Mouse (Mus musculus): ENCODE measurements around the gene Ash1l.

The Ash1l gene

DNA sequence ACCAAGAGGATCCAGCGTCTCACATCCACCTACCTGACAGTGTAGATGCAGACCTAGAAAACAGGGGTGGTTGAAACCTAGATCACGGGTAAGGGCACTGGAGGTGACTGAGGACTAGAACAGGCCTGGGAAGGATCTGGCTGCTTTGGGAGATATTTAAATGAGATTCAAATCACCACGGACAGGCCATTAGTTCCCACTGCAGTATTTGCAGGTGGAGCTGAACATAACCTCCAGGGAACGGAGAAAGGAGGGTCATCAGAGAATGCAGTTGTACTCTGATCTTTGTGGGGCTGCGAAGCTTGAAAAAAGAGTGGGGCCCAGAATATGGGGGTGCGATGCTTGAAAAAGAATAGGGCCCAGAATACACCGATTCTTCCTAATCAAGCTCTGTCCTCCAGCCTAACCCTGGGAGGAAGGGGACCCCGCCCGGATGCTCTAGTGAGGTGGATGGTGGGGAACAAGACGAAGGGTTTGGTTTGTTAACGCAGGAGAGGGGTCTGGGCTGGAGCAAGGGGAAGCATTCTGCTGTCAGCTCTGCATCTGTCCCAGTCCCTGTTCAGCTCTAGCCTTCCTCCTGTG is 142.2 kb downstream of the Ash1l start:
- no peak for DNase-seq

GRCm38 (mm10) chr3:89093175-89093574 is 142.8 kb downstream of the Ash1l start, which contains the start of gene Rusc1:
Rusc1 (minus strand) TSS chr3:89093311.
- peak; percentile 93 for DNase-seq

GRCm38 (mm10) chr3:89094021-89094420 is 143.6 kb downstream of the Ash1l start:
- DNase-seq, result no peak

DNA sequence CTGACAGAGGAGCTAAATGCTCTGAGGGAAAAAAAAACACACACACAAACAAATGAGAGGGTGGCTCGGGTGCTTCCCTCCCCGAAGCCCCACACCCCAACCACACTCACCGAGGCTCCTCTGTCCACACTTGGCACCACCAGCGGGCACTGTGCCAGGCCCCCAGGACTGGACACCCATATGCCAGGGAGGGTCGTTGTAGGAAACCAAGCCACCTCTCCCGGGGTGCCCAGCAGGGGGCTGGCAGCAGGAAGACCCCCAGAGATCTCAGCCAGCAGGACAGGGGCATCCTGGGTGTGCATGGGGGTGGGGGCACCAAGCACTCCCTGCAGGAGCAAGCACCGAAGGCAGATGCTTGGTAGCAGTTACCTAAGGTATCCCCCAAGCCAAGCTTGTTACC is 150.4 kb downstream of the Ash1l start, which contains the start of gene Gm43738:
Gene Gm43738 (minus strand): TSS at position 289 of the 400 bp plus-strand sequence.
- DNase-seq, result no peak

DNA sequence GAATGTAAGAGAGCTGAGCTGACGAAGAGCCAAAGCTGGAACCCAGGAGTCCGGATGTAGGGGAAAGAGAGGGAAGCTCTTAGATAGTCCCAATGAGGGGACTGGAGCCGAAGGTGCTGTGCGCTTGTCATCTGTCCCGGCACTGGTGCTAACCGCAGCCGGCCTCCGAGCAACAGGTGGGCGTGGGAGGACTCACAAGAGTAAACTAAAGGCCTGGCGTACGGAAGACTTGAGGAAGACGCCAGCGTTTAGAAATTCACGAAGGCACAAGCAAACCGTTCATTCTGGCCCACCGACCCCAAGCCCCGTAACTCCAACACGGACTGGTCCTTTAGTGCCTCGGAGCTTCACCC is 151.0 kb downstream of the Ash1l start:
- DNase-seq, result no peak

GRCm38 (mm10) chr3:89101812-89102494 is 151.5 kb downstream of the Ash1l start, which contains the start of gene Fdps:
Fdps (minus strand) TSS chr3:89101959.
- peak; percentile 94 for DNase-seq

DNA sequence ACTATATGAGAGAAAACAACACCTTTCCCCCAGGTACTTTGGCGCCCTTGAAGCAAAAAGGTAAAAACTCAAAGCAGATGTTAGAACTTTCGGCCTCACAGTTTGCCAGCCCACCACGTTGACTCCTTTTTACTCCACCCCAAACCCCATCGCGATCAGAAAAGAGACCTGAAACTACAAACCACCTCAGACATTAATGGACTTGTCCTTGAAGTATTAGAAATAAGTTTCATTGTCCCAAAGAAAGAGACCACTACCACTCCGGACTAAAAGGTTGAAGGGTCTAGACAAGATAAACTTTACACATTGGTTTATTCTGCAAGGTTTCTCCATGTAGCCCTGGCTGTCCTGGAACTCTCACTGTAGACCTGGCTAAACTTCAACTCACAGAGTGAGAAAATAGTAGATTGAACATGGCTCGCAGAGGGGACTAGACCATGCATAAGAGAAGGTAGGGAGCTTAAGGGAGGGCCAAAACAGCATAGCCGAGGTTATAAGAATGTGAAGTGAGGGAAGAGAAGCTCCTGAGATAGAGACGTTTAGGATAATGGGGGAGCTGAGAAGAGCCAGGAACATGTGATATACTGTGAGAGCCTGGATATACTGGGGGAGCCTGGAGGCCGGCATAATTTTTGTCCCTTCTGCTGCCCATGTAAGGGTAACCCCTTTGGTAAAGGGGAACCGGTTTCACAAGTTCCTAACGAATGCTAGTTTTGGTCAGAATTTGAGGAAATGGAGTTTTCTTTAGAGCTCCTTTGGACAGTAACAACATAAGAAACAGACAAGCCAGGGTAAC is 152.3 kb downstream of the Ash1l start:
- DNase-seq, result no peak

DNA sequence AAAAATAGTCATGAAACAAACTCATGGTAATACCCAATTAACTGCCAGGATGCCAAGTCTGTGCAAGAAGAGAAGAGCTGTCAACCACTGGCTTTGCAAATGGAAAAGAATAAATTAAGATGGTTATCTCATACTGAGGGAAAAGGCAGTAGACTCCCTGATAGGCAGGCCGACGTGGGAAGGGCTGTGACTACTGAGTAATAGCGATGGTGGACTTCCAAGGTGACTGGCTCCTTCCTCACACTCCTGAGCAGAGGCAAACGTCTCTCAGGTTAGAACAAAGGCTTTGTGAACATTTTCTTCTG is 152.8 kb downstream of the Ash1l start:
- no peak for DNase-seq

- no peak for DNase-seq
Observed at GRCm38 (mm10) chr3:89106881-89107280, 156.5 kb downstream of the Ash1l start.

GRCm38 (mm10) chr3:89107545-89107944 is 157.1 kb downstream of the Ash1l start:
- DNase-seq, result no peak

DNA sequence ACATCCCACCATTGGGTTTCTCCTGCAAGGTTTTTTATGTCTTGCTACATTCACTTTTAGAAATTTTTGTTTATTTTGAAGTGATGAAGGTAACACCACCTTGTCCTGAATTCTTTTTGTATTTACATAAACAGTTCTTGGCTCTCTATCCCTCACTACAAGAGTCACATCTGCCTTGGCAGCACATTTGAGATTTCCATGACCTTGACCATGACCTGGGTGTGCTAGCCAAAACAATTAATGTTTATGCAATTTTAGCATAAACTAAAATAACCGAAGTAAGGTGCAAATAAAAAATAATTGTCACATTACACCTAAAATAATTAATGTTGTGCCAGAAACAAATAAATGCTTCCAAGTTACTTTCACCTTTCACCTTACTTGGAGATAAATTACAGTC is 157.7 kb downstream of the Ash1l start:
- DNase-seq, result no peak

- DNase-seq, result no peak
Observed at GRCm38 (mm10) chr3:89113058-89113457, 162.6 kb downstream of the Ash1l start.

DNA sequence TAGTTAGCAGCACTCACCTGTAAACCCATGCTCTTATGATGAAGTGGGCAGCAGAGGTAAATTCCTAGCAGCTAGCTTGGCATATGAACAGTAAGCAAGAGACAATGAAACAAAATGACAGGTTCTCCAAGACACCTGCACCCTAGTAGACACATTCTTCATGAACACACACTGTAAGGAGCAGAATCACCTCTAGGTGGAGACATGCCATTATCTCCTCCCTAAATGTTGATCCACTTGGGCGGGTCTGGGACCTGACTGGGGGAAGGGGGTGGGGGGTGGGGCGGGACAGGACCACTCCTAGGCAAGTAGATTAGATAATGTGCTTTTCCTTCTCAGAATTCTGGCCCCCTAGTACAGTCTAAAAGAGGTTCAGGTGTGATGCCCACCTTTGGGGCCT is 165.1 kb downstream of the Ash1l start:
- no peak for DNase-seq

- DNase-seq, result no peak
Observed at GRCm38 (mm10) chr3:89123313-89123712, 172.9 kb downstream of the Ash1l start.

GRCm38 (mm10) chr3:89124241-89124640 is 173.8 kb downstream of the Ash1l start:
- DNase-seq, result no peak

DNA sequence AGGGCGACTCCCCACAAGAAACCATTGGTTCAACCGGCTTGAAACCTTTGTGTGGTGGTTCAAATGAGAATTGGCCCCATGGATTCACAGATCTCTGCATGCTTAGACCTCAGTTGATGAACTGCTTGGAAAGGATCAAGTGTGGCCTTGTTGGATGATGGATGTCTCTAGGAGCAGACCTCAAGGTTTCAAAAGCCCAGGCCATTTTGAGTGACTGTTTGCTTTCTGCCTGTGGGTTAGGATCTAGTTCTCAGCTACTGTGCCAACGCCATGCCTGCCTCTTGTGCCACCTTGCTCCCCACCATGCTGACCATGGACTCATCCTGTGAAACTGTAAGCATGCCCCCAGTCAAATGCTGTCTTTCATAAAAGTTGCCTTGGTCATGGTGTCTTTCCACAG is 175.6 kb downstream of the Ash1l start:
- DNase-seq, result no peak

Measured in right cerebral cortex, postnatal 25 days (tissue).